Mouse (Mus musculus) spleen, adult 12 weeks (tissue): ENCODE results near the gene Elp6.
"Not testable (repeated sequence)": the region's sequence is repeated elsewhere in the genome, so short reads cannot be mapped to it uniquely, and the experiment has no call there.

Experiments
- DNase-seq: peaks from one replicate; pipeline ENCODE4 v3.0.0; 2022; ENCODE audit warnings: low spot score

Gene Elp6

DNA sequence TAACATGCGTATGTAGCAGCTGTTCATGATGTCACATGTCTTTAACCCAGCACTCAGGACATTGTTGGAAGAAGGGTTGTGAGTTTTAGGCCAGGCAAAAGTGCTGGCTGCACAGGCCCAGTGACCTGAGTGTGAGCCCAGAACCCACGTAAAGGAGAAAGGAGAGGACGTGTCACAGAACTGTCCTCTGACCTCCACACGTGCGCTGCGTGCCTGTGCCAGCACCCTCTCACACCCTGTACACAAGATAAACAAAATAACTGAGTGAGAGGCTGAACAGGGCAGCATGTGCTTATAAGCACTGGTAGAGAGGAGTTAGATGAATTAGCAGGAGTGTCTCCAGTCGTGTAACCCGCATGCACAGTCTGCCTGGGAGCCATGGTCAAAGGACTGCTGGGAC lies 11.5 kb downstream of the Elp6 start:
- DNase-seq = no peak

DNA sequence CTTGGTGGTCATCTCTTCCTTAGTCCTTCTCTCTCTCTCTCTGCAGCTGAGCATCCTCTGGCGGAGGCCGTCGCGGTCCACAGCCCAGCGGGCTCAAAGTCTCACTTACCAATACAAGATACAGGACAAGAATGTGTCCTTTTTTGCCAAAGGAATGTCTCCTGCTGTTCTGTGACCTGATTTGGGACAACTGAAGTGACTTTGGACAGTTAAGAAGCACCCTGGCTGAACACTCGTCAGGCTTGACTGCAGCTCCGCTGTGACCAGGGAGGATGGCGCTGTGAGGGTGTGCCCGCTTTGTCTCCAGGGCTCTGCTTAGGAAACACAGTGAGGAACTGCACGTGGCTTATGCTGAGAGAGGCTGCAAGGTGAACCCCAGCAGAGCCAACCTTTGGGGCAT lies 15.8 kb downstream of the Elp6 start:
- no peak for DNase-seq

DNA sequence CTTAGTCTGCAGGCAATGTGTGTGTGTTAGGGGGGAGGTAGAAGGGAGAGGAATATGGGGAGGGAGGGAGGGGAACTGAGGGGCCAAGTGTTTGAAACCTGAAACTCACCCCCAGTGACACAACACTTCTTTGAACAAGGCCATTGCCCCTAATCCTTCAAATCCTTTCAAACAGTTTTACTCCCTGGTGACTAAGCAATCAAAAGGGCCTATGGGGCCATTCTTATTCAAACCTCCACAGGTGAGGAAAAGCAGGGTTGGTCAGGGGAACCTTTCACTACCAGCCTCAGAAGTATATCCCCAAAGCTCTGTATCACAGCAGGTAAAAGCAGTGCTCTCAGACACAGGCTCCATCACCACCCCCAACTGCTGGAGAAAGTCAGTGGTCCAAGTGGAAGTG lies 18.0 kb downstream of the Elp6 start:
- no peak for DNase-seq

DNA sequence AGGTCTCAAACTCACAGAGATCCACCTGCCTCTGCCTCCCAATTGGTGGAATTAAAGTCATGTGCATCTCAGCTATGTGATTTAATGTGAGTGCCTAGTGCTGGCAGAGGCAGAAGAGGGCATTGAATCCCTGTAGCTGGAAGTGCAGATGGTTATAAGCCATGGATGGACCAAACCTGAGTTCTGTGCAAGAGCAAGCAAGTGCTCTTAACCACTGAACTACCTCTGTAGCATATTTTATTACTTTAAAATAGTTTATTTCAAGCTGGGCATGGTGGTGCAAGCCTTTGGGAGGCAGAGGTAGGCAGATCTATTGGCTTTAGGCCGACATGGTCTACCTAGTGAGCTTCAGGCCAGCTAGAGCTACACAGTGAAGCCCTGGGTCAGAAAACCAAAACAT lies 19.2 kb downstream of the Elp6 start:
- no peak for DNase-seq

DNA sequence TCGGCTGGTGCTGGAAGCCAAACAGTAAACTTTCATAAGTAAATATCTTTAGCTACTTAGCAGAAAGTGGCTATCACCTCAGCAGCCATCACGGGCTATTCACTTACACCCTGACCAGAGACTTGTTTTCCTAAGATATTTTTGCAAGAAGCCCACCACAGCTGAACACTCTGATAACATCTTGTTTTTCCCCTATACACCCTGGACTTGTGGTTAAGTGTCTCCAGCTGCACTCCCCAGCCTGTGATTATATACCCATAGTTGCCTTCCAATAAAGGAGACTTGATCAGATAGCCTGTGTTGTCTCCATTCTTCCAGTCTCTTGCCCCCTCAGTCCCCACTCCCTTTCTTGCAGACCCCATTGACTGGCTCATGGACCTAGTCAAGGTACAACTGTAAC lies 23.2 kb downstream of the Elp6 start:
- DNase-seq = no peak

DNA sequence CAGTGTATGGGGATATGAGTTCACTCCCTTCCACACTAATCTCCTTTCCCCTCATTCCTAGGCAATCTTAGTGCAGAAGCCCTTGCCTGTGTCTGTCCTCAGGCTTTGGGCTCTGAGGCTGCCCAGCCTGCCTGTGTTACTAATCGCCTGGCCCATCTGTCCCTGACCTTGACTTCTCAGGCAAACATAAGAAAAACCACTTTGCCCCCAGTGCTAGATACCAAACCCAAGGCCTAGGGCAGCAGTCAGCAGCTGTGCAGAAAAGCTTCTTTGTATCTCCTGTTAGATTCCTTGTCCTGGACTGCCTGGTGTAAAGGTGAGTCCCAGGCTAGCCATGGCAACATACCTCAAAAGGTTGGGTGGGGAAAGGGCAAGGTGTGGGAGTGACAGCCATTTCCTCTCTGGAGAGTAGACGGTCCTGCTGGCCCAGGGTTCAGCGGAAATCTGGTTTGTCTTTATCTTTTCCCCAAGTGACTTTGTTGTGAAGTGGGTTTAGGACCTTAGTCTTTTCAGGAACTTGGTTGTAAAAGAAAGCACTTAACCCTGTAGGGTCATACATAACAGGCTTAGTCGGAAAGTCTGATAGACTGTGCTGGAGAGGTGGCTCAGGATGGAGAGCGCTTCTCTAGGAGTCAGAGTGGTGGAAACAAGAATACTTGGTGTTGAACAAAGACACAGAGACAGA lies 24.1 kb downstream of the Elp6 start:
- DNase-seq = no peak

DNA sequence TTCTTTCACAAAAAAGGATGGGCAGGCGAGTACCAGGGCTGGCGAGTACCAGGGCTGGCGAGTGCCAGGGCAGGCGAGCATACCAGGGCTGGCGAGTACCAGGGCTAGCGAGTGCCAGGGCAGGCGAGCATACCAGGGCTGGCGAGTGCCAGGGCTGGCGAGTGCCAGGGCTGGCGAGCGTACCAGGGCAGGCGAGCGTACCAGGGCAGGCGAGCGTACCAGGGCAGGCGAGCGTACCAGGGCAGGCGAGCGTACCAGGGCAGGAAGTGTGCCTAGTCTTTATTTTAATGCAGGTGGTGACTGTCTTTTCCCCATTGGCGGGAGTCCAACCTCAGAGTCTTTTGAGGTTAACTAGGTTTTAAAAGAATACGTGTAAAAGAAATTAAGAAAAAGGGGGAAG lies 24.7 kb downstream of the Elp6 start:
- no peak for DNase-seq

DNA sequence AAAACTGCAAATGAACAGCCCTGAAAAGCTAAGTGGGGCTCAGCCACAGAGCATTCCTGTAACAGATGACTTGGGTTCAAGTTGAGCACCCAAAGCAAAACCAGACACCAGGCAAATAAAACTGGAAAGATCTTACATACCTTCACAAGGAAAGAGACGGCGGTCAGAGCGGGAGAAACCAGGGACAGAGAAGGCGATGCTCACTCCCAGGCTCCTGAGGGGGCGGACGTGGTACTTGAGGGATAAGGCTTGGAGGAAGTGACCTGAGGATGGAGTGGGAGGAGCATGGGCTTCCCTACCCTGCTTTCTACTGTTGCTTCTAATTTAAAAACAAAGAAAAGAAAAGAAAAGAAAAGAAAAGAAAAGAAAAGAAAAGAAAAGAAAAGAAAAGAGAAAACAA lies 25.4 kb downstream of the Elp6 start:
- DNase-seq = no peak

DNA sequence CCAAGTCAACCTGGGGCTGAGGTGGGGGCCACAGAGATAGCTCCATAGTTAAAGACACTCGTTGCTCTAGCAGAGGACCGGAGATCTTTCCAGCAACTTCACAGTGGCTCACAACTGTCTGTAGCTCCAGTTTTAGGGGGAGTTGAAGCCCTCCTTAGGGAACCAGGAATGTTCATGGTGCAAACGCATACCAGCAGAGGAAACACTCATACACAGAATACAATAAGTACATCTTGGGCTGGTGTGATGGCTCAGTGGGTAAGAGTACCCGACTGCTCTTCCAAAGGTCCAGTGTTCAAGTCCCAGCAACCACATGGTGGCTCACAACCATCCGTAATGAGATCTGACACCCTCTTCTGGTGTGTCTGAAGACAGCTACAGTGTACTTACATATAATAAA lies 25.9 kb downstream of the Elp6 start:
- not testable (repeated sequence) for DNase-seq

DNA sequence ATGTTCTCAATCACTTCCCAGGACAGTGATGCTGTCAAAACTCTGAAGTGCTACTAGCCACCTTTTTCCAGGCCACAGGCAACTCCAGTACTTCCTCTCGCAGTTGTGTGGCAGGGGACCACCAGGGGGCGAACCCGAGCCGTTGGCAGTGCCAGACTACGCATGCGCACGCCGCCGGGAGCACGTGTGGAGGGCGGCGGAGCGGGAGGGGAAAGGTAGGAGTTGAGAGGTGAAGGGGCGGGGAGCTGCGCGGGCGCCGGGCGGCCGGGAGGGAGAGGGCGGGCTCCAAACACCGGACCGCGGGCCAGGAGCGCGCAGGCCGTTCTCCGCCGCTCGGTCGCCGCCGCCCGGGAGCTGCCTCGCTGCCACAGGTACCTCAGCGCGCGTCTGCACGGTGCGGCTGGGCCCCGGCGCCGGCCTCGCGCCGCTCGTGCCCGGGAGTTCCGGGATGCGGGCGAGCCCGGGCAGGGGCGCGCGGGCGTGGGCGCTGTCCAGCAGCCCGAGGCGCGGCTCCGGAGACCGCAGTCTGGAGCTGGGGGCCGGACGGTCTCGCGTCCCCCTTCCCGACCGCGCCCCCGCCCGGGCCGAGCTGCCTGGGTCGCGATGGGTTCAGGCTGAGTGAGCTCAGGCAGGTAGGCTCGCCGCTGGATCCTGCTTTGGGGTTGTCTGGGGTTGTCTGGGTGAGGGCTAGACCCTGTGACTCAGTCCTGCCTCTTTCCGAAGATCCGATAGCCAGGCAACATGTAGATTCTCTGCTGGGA lies 28.3 kb downstream of the Elp6 start, which contains the start of gene Scap:
Gene Scap (plus strand): TSS at position 154 of the 761 bp plus-strand sequence.
- peak; percentile 91 for DNase-seq

DNA sequence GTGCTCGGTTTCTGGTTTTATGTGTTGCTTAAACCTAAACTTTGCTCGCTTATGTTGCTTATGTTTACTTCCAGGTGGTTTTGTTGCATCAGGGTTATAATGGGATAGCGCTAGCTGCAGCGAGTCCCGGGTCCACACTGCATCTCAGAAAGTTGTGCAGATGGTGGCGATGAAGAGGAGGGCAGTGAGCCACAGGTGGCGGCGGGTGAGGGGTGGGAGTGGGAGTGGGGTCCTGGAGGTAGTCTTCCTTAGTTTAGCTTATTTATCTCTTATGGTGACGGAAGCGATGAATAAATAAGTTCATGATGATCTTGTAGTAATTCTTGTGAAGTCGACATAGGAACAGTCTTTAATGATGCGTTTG lies 28.9 kb downstream of the Elp6 start:
- DNase-seq = no peak

DNA sequence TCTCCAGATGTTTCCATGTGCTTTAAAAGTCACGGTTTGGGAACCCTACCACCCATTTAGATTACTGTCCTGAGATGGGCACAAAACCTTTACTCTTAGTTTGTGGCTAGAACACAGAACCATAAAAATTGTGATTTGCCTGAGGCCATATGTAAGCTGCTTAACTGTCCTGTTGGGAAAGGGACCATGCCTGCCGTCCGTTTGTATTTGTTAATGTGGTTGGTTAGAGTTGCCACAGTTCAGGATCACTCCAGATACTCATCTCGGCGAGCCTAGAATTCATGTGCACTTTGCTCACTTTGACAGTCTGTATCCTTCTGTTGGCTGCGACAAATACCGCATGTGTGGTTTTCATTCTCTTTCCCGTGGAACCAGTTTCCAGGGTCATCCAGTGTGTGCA lies 29.9 kb downstream of the Elp6 start:
- DNase-seq = no peak

DNA sequence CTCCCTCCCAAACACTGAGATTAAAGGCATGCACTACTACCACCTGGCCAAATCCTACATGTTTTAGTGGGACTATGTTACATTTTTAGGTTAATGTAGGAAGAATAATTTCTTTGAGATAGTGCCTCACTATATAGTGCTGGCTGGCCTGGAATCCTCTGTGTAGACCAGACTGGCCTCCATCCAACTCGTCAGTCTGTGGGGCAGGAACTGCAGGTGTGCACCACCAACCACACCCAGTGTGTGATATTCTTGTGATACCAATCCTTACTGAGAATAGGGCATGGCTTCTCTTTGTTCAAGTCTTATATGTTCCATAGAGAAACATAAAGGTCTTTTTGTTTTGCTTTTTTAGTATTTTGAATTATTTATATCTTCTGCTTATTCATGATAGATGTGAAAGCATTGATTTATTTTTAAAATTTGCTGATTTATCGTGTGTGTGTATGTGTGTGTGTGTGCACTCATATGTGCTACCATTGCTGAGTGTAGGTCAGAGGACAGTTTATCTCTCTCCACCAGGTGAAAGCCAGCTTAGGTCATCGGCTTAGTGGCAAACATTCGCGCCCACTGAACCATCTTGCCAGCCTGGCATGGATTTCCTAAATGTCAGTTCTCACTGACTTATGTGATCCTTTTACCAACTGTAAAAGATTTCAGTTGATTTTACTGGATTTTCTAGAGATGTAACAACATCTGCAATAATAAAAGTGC lies 35.2 kb downstream of the Elp6 start:
- DNase-seq = no peak

DNA sequence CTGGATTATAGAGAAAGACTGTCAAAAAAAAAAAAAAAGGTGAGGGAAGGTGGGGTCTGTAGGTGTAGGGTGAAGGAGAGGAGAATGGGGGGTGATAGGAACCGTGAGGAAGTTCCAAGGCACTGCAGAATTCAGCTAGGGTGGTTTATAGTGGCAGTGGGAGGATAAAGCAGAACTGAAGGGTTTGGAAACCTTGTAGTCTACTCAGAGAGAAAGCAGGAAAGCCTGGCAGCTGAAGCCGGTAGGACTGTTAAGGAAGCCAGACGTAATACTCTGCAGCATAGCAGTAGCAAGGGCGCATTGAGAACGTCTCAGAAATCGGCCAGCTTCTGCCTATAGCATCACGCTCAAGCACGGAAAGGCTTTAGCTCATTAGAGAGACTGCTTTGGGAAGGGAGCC lies 37.0 kb downstream of the Elp6 start:
- no peak for DNase-seq

DNA sequence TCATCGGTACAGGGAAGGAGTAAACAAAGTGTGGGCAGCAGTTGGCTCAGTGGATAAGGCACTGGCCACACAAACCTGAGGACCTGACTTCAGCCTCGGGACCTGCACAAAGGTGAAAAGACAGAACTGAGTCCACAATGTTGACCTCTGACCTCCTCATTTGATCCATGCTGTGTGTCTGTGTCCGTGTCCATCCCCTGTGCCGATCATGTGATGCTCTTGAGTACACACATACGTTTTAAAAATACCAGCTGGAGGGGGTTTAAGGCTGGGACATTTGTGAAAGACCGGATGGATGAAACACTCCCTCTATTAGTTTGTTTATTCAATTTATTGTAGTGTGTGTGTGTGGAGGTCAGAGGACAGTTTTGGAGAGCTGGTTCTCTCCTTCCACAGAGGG lies 38.8 kb downstream of the Elp6 start:
- no peak for DNase-seq

DNA sequence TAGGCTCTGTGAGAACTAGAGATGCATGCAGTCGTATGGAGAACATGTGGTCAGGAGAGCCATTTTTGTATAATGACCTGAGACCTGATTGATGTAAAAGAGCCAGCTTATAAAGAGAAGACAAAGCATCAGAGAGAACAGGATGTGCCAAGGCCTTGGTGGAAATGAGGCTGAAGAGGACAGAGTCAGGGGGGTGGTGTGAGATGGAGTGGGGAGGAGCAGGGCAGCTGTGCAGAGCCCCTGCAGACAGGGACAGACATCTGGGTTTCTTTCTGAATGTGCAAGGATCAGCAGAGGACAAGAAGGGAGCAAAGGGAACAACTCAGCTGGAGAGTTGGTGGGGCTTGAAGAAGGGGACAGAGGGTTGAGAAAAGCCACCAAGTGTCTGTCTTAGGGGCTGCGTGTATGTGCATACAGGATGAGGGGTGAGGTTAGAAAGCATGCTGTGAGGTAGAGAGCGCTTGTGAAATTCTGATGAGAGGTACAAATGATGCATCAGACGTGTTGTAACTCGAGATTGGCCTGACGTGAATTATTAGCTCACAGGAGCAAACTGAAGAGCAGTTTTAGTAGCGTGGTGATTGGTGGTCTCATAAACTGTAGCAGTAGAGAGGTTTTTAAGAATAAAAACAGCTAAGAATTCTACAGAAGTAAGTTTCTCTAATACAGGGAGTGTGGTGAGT lies 40.2 kb downstream of the Elp6 start:
- DNase-seq = no peak

DNA sequence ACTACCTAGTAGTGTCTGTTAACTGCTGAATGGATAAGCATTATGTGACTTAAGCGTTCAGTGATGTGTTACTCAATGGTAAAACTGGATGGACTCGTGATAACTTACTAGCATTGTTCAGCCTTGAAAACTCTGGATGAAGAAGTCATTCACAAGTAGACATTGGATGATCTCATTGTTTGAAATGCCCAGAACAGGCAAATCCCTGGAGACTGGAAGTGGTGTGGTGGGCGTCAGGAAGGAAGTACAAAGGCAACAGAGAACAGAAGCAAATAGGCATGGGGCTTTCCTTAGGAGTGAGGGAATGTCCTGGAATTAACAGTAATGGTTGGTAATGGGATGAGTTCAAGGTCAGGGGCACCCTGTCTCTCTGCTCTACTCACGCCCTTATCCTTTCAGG lies 43.9 kb downstream of the Elp6 start:
- no peak for DNase-seq

DNA sequence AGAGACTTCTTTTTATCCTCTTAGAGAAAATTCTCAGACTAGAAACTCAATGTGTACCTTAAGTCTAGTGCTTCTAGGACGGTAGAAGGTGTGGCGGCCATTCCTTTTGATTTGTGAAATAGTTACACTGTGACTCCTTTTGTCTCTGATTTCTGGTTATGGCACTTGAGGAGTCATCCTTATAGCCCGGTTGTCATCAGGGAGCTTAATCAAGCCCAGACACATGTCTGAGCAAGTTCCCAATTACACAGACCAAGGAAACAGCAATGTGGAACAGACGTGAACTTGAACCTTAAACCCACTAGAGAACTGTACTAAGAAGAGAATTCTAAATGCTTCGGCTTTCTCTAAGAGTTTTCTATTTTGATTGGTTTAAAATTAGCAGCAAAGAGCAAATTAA lies 45.2 kb downstream of the Elp6 start:
- DNase-seq = no peak

DNA sequence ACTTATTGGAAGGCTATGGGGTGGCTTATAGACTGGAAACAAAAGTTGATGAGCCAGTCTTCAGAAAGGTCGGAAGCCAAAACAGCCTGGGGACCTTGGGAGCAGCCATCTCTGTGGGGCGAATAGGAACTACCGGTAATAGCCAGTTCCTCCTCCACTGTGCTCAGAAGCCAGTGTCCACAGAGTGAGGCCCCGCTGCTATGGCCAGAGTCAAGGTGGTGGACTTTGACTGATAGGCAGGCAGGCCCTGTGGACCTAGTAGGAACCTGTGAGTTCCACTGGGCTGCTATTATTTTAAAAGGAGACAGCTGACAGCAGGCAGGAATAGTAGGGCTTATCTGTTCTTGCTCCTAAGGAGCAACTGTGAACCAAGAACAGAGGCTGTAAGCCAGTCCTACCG lies 45.6 kb downstream of the Elp6 start:
- DNase-seq = no peak

DNA sequence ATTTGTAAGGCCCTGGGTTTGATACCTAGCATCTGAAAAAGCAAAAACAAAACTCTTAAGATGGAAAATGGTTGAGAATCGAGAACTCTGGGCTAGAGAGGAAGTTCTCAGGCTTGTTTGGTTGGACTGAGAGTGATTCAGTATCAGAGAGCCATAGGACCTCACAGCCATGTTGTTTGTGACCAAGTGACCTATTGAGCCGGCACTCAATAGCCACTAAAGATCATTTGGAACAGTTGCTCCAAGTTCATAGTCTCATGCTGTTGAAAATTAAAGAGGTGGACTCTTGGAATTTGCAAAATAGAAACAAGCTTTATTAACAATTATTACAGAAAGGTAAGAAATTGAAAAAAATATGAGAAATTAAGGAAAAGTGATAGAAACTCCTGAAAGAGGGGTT lies 46.4 kb downstream of the Elp6 start:
- no peak for DNase-seq

DNA sequence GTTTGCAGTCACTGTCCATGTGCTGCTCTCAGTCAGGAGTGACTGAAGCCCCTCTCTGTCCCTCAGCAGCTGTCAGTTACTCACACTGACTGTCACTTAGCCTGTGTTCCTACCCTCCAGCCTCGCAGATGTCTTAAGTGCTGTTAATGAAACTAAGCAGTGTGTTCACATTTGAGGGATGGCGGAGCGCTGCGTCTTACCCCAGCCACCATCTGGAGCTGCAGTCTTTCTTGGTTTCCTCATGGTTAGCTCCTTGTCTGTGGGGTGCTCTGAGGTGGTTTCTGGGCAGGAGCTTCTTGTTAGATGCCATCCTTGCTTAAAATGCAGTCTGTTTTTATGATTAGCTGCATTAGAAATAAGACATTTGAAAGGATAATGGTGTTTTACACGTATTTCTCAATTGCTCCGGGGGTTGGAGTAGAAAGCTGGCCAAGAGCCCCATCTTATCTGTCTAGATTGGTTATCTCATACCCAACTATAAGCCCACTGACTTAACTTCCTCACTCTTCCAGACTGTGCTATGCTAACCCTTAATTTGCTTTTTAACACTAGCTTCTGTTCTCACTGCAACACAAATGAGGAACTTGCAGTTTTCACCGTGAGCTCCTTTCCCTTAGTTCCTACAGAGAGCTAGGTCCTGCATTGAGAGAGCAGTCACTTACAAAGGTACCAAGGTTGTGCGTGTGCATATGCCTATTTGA lies 47.1 kb downstream of the Elp6 start:
- DNase-seq = no peak

DNA sequence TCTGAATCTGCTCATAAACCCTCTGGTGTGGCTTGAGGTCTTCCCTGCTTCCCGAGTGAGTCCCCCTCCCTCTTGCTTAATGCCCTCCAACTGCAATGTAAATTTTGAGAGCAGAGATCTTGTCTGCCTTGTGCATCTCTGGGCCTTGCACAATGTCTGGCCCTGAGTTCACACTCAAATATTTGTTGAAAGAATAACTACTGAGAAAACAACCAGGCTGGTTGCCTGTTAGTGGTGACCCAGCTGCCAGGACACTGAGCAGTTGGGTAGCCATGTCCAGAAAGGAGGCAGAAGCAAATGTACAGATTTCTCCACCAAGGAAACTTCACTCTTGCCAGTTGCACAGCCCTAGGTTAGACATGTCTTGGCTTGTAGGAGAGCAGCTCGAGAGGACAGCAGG lies 53.4 kb downstream of the Elp6 start:
- DNase-seq = no peak
